Mouse (Mus musculus) embryonic facial prominence, embryonic 13.5 days (tissue): ENCODE measurements around the gene Wdr72. TPM values are rescaled to one million over a fixed set of nuclear protein-coding genes. Genes with fewer than 3 reads are reported as not detected.

Experiments
- ATAC-seq: fragments of 200-750 bp; cut with Nextera tagmentation; 2 replicates; pipeline ENCODE4 v1.8.0; 2017; ENCODE audit warnings: low read depth; ENCODE audit not compliant: insufficient number of reproducible peaks, insufficient read depth, low FRiP score, low TSS enrichment
- H3K27ac ChIP-seq: fragments of 300-500 bp; sonication (generic); 2 replicates; pipeline ENCODE4 v1.5.1; 2015; ENCODE audit warnings: moderate library complexity, mild to moderate bottlenecking, inconsistent platforms
- H3K27me3 ChIP-seq: fragments of 300-500 bp; sonication (generic); 2 replicates; pipeline ENCODE4 v1.6.1; 2015; ENCODE audit warnings: mild to moderate bottlenecking, inconsistent platforms
- H3K36me3 ChIP-seq: fragments of 300-500 bp; sonication (generic); 2 replicates; pipeline ENCODE4 v1.6.1; 2015; ENCODE audit warnings: mild to moderate bottlenecking, inconsistent platforms
- H3K4me1 ChIP-seq: fragments of 300-500 bp; sonication (generic); 2 replicates; pipeline ENCODE4 v1.6.1; 2015; ENCODE audit warnings: inconsistent platforms
- H3K4me2 ChIP-seq: fragments of 300-500 bp; sonication (generic); 2 replicates; pipeline ENCODE4 v1.6.1; 2015; ENCODE audit warnings: moderate library complexity, mild to moderate bottlenecking, inconsistent platforms
- H3K4me3 ChIP-seq: fragments of 300-500 bp; sonication (generic); 2 replicates; pipeline ENCODE4 v1.5.1; 2015; ENCODE audit warnings: mild to moderate bottlenecking, inconsistent platforms
- H3K9ac ChIP-seq: fragments of 300-500 bp; sonication (generic); 2 replicates; pipeline ENCODE4 v1.6.1; 2015; ENCODE audit warnings: mild to moderate bottlenecking, inconsistent platforms
- H3K9me3 ChIP-seq: fragments of 300-500 bp; sonication (generic); 2 replicates; pipeline ENCODE4 v1.6.1; 2016; ENCODE audit warnings: inconsistent platforms
- WGBS: fragments of 180-500 bp; shearing (Covaris S2); methylation state at CpG from one replicate; pipeline ENCODE4 v1.1.7; 2015; ENCODE audit warnings: mixed read lengths; 5-methylcytosine and 5-hydroxymethylcytosine counted together
- polyA plus RNA-seq: library from polyadenylated mRNA; unstranded; fragments of >200 nt; fragmentation: Nextera tagmentation; extraction: Ambion mirVana; gene quantifications from 2 replicates; pipeline ENCODE4 v1.2.1, GENCODE M21; 2015

Wdr72 gene
- polyA plus RNA-seq, 1 experiment from 2014 or later: 0.21 TPM

GRCm38 (mm10) chr9:74248084-74248483 is 137.9 kb downstream of the Wdr72 start:
- Histone ChIP-seq H3K4me2 (no peak overlapping the region), H3K9ac (no peak overlapping the region), H3K4me1 (no peaks in the 10 kb centered on the region), H3K9me3 (no peaks in the 10 kb centered on the region), H3K36me3 (no peaks in the 10 kb centered on the region), H3K4me3 (no peak overlapping the region), H3K27ac (no peak overlapping the region), H3K27me3 (no peaks in the 10 kb centered on the region)
- ATAC-seq: no peak
- 81% methylated on average over 4 of the region's 4 CpGs for WGBS

GRCm38 (mm10) chr9:74249486-74249885 is 139.3 kb downstream of the Wdr72 start:
- ATAC-seq: no peak
- H3K4me1 ChIP-seq: no peaks in the 10 kb centered on the region
- no peak overlapping the region for H3K27ac ChIP-seq
- WGBS: 36% methylated on average over 1 of the region's 1 CpGs
- H3K4me3 ChIP-seq: no peak overlapping the region
- no peaks in the 10 kb centered on the region for H3K36me3 ChIP-seq
- H3K9me3 ChIP-seq: no peaks in the 10 kb centered on the region
- no peak overlapping the region for H3K4me2 ChIP-seq
- H3K9ac ChIP-seq: no peak overlapping the region
- H3K27me3 ChIP-seq: no peaks in the 10 kb centered on the region

- H3K4me2 ChIP-seq: no peak overlapping the region
- no peak overlapping the region for H3K4me3 ChIP-seq
- H3K36me3 ChIP-seq: no peaks in the 10 kb centered on the region
- no peaks in the 10 kb centered on the region for H3K9me3 ChIP-seq
- no peaks in the 10 kb centered on the region for H3K27me3 ChIP-seq
- no peak overlapping the region for H3K27ac ChIP-seq
- no peak for ATAC-seq
- H3K9ac ChIP-seq: no peak overlapping the region
- 35% methylated on average over 1 of the region's 1 CpGs for WGBS
- no peaks in the 10 kb centered on the region for H3K4me1 ChIP-seq
Observed at GRCm38 (mm10) chr9:74250522-74250921, 140.4 kb downstream of the Wdr72 start.

- no peaks in the 10 kb centered on the region for H3K9me3 ChIP-seq
- ATAC-seq: no peak
- WGBS: 47% methylated on average over 4 of the region's 4 CpGs
- H3K4me3 ChIP-seq: no peak overlapping the region
- no peak overlapping the region for H3K27ac ChIP-seq
- H3K4me1 ChIP-seq: no peaks in the 10 kb centered on the region
- no peak overlapping the region for H3K9ac ChIP-seq
- no peaks in the 10 kb centered on the region for H3K27me3 ChIP-seq
- no peaks in the 10 kb centered on the region for H3K36me3 ChIP-seq
- H3K4me2 ChIP-seq: no peak overlapping the region
Observed at GRCm38 (mm10) chr9:74258389-74258788, 148.2 kb downstream of the Wdr72 start.

- Histone ChIP-seq H3K4me2 (no peak overlapping the region), H3K9me3 (no peaks in the 10 kb centered on the region), H3K27ac (no peak overlapping the region), H3K36me3 (no peaks in the 10 kb centered on the region), H3K9ac (no peak overlapping the region), H3K27me3 (no peaks in the 10 kb centered on the region), H3K4me3 (no peak overlapping the region), H3K4me1 (no peaks in the 10 kb centered on the region)
- WGBS: 79% methylated on average over 14 of the region's 14 CpGs
- ATAC-seq: no peak
Observed at GRCm38 (mm10) chr9:74277752-74278385, 167.7 kb downstream of the Wdr72 start.

GRCm38 (mm10) chr9:74282072-74282471 is 171.9 kb downstream of the Wdr72 start:
- Histone ChIP-seq H3K9ac (no peak overlapping the region), H3K27me3 (no peaks in the 10 kb centered on the region), H3K4me1 (no peaks in the 10 kb centered on the region), H3K36me3 (no peaks in the 10 kb centered on the region), H3K4me3 (no peak overlapping the region), H3K9me3 (no peaks in the 10 kb centered on the region), H3K4me2 (no peak overlapping the region), H3K27ac (no peak overlapping the region)
- no peak for ATAC-seq
- WGBS: 20% methylated on average over 3 of the region's 3 CpGs

GRCm38 (mm10) chr9:74286210-74286609 is 176.1 kb downstream of the Wdr72 start:
- no peaks in the 10 kb centered on the region for H3K9me3 ChIP-seq
- H3K4me1 ChIP-seq: no peaks in the 10 kb centered on the region
- no peak overlapping the region for H3K4me3 ChIP-seq
- H3K4me2 ChIP-seq: no peak overlapping the region
- no peaks in the 10 kb centered on the region for H3K27me3 ChIP-seq
- no peaks in the 10 kb centered on the region for H3K36me3 ChIP-seq
- no peak overlapping the region for H3K9ac ChIP-seq
- no peak for ATAC-seq
- H3K27ac ChIP-seq: no peak overlapping the region
- 52% methylated on average over 2 of the region's 2 CpGs for WGBS

- no peaks in the 10 kb centered on the region for H3K9me3 ChIP-seq
- H3K27ac ChIP-seq: no peak overlapping the region
- 87% methylated on average over 3 of the region's 3 CpGs for WGBS
- ATAC-seq: no peak
- no peaks in the 10 kb centered on the region for H3K36me3 ChIP-seq
- no peak overlapping the region for H3K9ac ChIP-seq
- no peak overlapping the region for H3K4me3 ChIP-seq
- H3K4me1 ChIP-seq: no peaks in the 10 kb centered on the region
- no peak overlapping the region for H3K4me2 ChIP-seq
- H3K27me3 ChIP-seq: no peaks in the 10 kb centered on the region
Observed at GRCm38 (mm10) chr9:74294479-74294878, 184.3 kb downstream of the Wdr72 start.

GRCm38 (mm10) chr9:74318771-74319170 is 208.6 kb downstream of the Wdr72 start:
- Histone ChIP-seq H3K27me3 (no peaks in the 10 kb centered on the region), H3K4me3 (no peak overlapping the region), H3K4me2 (no peak overlapping the region), H3K36me3 (no peaks in the 10 kb centered on the region), H3K4me1 (no peaks in the 10 kb centered on the region), H3K27ac (no peak overlapping the region), H3K9me3 (no peaks in the 10 kb centered on the region), H3K9ac (no peak overlapping the region)
- no peak for ATAC-seq
- 76% methylated on average over 1 of the region's 1 CpGs for WGBS

GRCm38 (mm10) chr9:74324089-74324924 is 214.2 kb downstream of the Wdr72 start:
- ATAC-seq: no peak
- Histone ChIP-seq H3K4me2 (no peak overlapping the region), H3K4me3 (no peak overlapping the region), H3K9ac (no peak overlapping the region), H3K4me1 (no peaks in the 10 kb centered on the region), H3K9me3 (no peaks in the 10 kb centered on the region), H3K27ac (no peak overlapping the region), H3K36me3 (no peaks in the 10 kb centered on the region), H3K27me3 (no peaks in the 10 kb centered on the region)
- 75% methylated on average over 11 of the region's 11 CpGs for WGBS

- no peaks in the 10 kb centered on the region for H3K27me3 ChIP-seq
- H3K4me1 ChIP-seq: no peaks in the 10 kb centered on the region
- H3K4me3 ChIP-seq: no peak overlapping the region
- 57% methylated on average over 3 of the region's 3 CpGs for WGBS
- H3K27ac ChIP-seq: no peak overlapping the region
- H3K4me2 ChIP-seq: no peak overlapping the region
- no peaks in the 10 kb centered on the region for H3K36me3 ChIP-seq
- H3K9ac ChIP-seq: no peak overlapping the region
- ATAC-seq: no peak
- H3K9me3 ChIP-seq: no peaks in the 10 kb centered on the region
Observed at GRCm38 (mm10) chr9:74324925-74325295, 214.8 kb downstream of the Wdr72 start.

GRCm38 (mm10) chr9:74325981-74326380 is 215.8 kb downstream of the Wdr72 start:
- Histone ChIP-seq H3K27me3 (no peaks in the 10 kb centered on the region), H3K36me3 (no peaks in the 10 kb centered on the region), H3K9ac (no peak overlapping the region), H3K27ac (no peak overlapping the region), H3K4me1 (0 out of 2 replicates have a peak, but pooled peaks cover 3% of the 10 kb centered on the region), H3K4me3 (no peak overlapping the region), H3K4me2 (no peak overlapping the region), H3K9me3 (no peaks in the 10 kb centered on the region)
- ATAC-seq: no peak
- WGBS: 71% methylated on average over 1 of the region's 1 CpGs
